Mouse (Mus musculus) c-Kit-positive CD71-positive TER-119-positive erythroid progenitor cells, embryonic 14.5 days (primary cell): ENCODE measurements around the gene Icam1.

Experiments used
- DNase-seq: peaks from one replicate; pipeline ENCODE4 v3.0.0-alpha.2; 2013; ENCODE audit warnings: low spot score

Icam1 gene

DNA sequence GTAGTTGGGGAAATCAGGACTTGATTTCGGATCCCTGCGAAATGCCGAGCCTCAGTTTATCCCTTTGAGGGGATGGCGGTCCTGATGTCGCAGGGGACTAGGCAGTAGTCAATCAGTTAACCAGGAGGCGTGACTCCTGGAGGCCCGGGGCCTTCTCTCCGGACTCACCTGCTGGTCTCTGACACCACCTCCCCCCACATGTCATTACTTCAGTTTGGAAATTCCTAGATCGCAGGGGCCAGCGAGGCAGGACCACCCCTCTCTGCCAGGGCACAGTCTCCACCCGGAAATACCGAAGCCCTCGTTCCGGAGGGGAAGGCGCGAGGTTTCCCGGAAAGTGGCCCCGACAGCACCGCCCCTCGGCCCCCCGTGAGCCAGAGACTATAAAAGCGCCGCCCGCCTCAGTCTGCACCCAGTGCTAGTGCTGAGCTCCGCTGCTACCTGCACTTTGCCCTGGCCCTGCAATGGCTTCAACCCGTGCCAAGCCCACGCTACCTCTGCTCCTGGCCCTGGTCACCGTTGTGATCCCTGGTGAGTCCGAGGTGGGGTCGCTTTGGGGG is at the start of gene Icam1:
Icam1 (plus strand) TSS at position 415 of the 560 bp plus-strand sequence.
- DNase-seq, result no peak

GRCm38 (mm10) chr9:20966008-20966407 is 49.8 kb upstream of the Icam1 start:
- DNase-seq, result no peak

DNA sequence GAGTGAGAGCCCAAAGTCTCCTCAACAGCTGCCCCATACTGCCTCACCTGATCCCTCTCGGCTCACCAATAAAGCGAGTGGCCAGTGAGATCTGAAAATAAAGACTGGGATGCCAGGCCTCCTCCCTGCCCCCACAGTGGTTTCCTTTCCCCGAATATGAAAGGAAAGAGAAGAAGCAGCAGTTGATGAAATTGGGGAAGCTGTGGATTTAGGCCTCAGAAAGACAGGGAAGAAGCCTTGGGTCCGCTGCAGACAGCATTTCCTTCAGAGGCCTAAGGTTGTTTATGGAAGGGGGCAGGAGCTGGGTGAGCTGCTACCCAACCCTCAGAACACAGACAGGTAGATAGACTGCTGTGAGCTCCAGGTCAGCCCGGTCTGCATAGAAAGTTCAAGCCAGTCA is 49.0 kb upstream of the Icam1 start:
- no peak for DNase-seq

GRCm38 (mm10) chr9:20971751-20972140 is 44.0 kb upstream of the Icam1 start:
- DNase-seq, result no peak

DNA sequence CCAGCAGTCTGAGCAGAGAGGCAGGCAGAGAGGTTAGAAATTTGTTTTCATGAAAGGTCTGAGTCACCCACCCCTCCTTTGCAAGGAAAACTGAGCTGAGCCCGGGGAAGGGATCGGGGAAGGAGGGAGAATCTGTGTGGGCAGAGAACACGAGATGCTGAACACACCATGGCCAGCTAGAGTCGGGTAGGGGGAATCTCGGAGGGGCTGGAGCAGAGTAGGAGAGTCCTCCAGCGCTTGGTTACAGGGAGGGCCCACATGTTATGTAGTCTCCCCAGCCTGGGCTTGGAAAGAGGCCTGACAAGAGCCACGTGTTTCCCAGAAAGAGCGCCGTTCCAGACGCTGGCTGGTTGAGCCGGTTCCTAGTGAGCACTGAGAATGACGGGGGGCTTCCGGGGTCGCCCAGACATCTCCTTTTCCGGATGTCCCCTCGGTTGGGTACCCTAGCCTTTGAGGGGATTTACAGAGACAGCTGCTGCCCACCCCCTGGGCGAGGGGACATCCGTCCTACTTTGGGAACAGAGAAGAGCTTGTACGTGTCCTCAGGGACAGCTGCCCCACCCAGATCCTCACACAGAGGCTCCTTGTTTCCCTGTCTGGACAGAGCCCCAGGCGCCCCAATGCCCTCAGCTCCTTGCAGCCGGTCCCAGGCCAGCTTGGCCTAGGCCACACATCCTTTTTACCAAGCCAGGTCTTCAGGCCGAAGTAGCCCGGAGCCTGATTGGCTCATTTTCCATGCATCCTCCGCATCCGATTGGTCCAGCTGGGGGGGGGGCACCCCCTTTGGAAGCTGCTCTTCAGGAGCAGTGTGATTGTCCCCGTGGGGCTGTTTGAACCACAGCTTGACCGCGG is 43.4 kb upstream of the Icam1 start:
- DNase-seq, result no peak

- DNase-seq, result no peak
Observed at GRCm38 (mm10) chr9:20973001-20973681, 42.6 kb upstream of the Icam1 start.

DNA sequence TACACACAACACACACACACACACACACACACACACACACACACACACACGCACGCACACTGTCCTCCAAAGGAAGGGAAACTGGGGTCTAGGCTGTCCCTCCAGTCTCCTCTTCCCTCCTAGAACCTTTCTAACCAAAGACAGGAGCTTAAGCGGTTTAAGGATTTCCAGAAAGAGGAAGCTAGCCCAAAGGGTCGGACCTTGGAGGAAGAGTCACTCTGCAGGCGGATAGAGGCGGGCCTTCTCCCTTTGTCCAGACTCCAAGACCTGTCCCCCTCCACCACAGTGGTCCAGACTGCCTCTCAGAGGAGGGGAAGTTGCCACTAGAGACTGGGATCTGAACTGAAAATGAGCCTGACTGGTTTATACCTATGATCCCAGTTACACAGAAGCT is 42.1 kb upstream of the Icam1 start:
- no peak for DNase-seq

GRCm38 (mm10) chr9:20975431-20976215 is 40.2 kb upstream of the Icam1 start:
- DNase-seq, result no peak

- DNase-seq, result peak; percentile 52
Observed at GRCm38 (mm10) chr9:20976216-20976960, 39.4 kb upstream of the Icam1 start, which contains the start of gene S1pr2. Gene S1pr2 (minus strand): TSS chr9:20976781.

DNA sequence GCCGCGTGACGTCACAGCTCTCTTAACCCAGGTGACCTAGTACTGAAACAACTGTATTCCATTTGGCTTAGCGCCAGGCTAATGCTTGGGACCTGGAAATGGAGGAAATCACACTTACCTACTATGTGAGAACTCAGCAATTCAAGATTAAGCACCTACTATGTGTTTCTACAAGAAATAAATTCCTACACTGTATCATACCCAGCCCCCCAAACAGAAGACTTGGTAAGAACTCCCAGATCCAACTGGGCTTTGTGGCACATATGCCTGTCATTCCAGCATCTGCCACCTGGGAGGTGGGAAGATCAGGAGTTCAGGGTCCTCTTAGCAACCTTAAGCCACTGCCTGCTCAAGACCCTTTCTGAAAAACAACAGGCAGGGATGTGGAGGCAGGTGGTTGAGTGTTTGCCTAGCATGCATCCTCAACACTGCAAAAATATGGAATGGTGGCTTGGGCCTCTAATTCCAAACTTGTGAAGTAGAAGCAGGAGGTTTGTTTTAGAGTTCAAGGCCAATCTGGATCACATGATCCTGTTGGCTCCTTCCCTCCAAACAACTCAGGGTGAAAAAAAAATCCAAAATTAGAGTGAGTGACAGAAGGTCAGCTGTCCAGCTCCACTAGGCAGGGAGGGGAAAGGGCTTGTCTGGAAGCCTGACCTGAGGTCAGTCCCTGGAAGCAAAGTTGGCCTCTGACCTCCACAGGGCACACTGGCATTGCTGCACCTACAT is 38.7 kb upstream of the Icam1 start:
- DNase-seq, result no peak

DNA sequence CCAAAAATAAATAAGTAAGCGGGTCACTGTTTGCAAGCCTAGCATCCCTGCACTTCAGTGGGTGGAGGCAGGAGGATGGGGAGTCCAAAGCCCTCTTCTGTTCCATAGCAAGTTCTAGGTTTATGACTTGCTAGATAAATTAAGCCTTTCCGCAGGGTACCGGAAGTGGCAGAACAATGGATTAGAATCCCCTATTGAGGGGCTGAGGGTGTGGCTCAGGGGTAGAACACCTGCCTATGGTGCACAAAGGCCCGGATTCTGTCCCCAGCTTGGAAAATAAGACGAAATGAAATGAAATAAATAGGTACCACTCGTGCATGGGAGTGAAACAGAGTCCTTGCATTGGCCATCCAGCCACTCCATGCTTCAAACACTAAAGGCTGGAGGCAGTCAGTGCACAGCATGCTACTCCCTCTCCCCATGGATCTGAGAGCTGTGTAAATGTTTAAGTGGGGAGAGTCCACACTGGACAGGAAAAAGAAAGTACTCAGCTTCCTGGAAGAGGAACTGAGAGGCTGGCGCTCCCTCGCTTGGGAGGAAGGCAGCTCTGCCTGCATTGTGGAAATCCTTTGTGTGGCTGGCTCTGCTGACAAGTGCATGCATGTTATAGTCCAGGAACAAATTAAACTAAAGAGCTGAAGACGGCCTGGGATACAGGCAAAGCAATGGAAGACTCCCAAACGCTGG is 37.2 kb upstream of the Icam1 start:
- DNase-seq, result no peak

DNA sequence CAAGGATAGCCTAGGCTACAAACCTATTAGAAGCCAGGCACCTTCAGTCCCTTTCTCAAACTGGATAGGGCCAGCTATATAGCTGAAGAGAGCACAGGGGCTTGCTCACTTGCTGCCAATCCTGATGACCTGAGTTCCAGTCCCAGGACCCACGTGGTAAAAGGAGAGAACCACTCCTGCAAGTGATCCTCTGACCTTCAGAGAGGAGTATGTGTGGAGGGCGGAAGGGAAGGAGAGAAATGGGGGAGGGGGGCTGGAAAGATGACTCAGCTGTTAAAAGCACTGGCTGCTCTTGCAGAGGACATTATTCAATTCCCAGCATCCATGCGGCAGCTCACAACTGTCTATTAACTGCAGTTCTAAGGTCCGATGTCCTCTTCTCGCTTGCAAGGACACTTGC is 36.6 kb upstream of the Icam1 start:
- DNase-seq, result no peak

DNA sequence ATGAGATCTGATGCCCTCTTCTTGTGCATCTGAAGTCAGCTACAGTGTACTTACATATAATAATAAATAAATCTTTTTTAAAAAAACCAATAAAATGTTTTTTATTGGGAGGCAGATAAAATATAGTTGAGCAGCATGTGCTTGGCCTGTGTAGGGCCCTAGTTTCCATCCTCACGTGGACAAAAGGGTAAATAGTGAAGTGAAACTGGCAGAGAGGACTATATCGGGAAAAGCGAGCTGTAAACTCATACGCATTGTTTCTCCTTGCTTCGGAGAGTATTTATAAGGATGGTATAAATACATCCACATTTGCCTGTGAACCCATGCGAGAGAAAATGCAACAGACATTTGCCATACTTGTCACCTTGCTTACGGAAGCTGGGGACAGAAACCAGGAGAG is 36.0 kb upstream of the Icam1 start:
- DNase-seq, result no peak

DNA sequence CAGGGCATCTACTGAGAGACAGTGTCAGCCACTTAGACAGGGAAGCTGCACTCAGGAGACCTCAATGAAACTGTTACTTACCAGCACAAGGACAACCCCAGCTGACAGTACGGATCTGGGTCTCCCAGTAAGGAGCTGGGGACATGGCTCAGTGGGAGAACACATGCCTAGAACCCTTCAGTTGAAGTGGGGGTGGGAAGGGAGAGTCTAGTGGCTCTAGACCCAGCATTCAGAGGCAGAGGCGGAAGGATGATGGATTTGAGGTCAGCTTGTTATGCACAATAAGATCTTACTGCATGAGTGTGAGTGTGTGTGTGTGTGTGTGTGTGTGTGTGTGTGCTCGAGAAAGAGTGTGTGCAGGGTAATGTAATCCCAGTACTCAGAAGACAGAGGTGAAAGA is 33.6 kb upstream of the Icam1 start:
- DNase-seq, result no peak

- DNase-seq, result no peak
Observed at GRCm38 (mm10) chr9:20983169-20983568, 32.6 kb upstream of the Icam1 start.

DNA sequence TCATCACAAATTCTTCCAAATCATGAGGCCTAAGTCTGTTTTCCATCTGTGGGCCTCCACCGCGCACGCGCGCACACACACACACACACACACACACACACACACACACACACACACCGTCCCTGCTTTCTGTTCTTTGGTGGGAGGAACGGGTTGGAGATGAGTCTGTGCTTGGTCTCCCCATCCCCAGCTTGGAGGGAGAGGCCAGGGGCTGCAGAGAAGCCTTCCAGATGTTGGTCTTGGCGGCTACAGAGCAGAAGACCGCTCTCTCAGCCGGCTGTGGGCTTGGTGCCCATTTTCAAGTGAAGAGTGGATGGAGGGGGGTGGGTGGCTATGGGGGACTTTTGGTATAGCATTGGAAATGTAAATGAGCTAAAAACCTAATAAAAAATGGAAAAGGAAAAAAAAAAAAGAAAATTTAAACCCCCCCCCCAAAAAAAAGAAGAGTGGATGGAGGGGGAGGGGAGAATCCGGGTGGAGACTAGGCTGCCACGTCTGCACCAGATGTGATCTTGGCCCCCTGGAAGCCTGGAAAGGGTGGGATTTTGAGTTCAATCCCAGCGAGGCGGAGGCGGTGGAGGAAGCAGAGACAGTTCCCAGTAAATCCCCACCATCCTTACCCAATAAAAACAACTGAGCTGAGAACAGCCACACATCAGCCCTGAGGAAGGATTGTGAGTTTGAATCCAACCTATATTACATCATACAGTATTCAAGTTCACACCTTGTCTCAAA is 28.7 kb upstream of the Icam1 start:
- DNase-seq, result no peak

GRCm38 (mm10) chr9:20987953-20988352 is 27.8 kb upstream of the Icam1 start:
- DNase-seq, result no peak

DNA sequence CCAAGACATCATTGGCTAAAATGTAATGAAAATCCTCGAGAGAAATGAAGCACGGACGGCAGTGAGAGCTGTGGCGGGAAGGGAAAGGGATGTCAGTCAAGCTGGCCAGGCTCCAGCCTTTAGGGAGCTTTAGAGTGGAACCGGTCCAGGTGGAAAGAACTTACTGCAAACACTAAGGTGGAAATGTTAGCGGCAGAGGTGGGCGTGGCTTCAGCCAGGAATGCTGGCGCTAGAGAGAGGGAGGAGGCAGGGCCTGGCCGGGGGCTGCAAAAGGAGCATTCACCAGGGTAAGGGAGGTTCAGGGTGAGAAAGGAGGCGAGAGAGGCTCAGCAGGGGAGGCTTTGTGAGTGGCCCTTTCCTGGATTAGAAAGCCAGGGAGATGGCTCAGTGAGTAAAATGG is 24.9 kb upstream of the Icam1 start:
- DNase-seq, result no peak

DNA sequence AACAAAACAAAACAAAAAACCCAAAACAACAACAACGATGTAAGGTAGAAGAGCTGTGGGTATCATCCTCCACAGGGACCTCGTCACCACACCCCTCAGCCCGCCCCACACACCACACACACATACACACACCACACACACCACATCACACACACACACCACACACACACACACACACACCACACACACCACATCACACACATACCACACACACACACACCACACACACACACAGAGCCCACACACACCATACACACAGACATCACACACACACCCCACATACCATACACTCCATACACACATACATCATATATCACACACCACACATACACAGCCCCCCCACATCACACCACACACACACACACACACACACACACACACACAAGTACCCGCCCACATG is 24.2 kb upstream of the Icam1 start:
- DNase-seq, result no peak
